Mouse (Mus musculus): ENCODE data around the gene Ramp2. TPM values are rescaled to one million over a fixed set of nuclear protein-coding genes. Genes with fewer than 3 reads are reported as not detected.

Ramp2 gene
- total RNA-seq (2014; rRNA removed) (66.1 and 72.7 TPM in 2 replicates), polyA plus RNA-seq (2015; fragmentation: Nextera tagmentation; extraction: Ambion mirVana) (108 and 111 TPM in 2 replicates)

- Histone ChIP-seq H3K4me2 (ENCODE audit: low read depth, low read length) (peak within 1 kb of the TSS; percentile 95), H3K4me1 (ENCODE audit: insufficient read depth, low read length) (0 out of 2 replicates have a peak, but pooled peaks cover 4% of the 10 kb centered on the region), H3K9ac (replicated peaks; ENCODE audit: low read length) (peak within 1 kb of the TSS; percentile 67), H3K27ac (peak within 1 kb of the TSS; percentile 64), H3K9me3 (ENCODE audit: low read length) (no peaks in the 10 kb centered on the region), H3K4me3 (ENCODE audit: low read length) (peak within 1 kb of the TSS; percentile 66), H3K27me3 (ENCODE audit: insufficient read depth, low read length) (no peaks in the 10 kb centered on the region), H3K36me3 (ENCODE audit: insufficient read depth, low read length) (no peaks in the 10 kb centered on the region)
- ATAC-seq (peak; percentile 87), DNase-seq (ENCODE audit: low spot score) (peak; percentile 48)
- WGBS: 2% methylated on average over 49 of the region's 63 CpGs
- TF ChIP-seq CTCF (IDR thresholded peaks at IDR 0.05; ENCODE audit: low read depth): 0 out of 2 replicates have a peak, but pooled peaks have one; percentile 1
These were observed at the start of gene Ramp2 for GRCm38 (mm10) chr11:101245855-101246701. Gene Ramp2 (plus strand): TSS chr11:101246028.

- no peak for TF ChIP-seq CTCF (IDR thresholded peaks at IDR 0.05; ENCODE audit: low read depth)
- no peak overlapping the region for H3K9ac ChIP-seq (replicated peaks; ENCODE audit: low read length)
- no peak overlapping the region for H3K4me2 ChIP-seq (ENCODE audit: low read depth, low read length)
- no peaks in the 10 kb centered on the region for H3K4me1 ChIP-seq (ENCODE audit: insufficient read depth, low read length)
- ATAC-seq (no peak), DNase-seq (ENCODE audit: low spot score) (no peak)
- 95% methylated on average over 8 of the region's 8 CpGs for WGBS
- H3K36me3 ChIP-seq (ENCODE audit: insufficient read depth, low read length): peaks cover 34% of the 10 kb centered on the region
- no peaks in the 10 kb centered on the region for H3K9me3 ChIP-seq (ENCODE audit: low read length)
- no peaks in the 10 kb centered on the region for H3K27me3 ChIP-seq (ENCODE audit: insufficient read depth, low read length)
- no peak overlapping the region for H3K4me3 ChIP-seq (ENCODE audit: low read length)
- no peak overlapping the region for H3K27ac ChIP-seq
These were observed 49.7 kb upstream of the Ramp2 start for GRCm38 (mm10) chr11:101196175-101196574.

GRCm38 (mm10) chr11:101199555-101199954, 46.3 kb upstream of the Ramp2 start:
- no peak overlapping the region for H3K4me3 ChIP-seq (ENCODE audit: low read length)
- no peaks in the 10 kb centered on the region for H3K4me1 ChIP-seq (ENCODE audit: insufficient read depth, low read length)
- H3K9me3 ChIP-seq (ENCODE audit: low read length): no peaks in the 10 kb centered on the region
- no peak overlapping the region for H3K27ac ChIP-seq
- ATAC-seq: no peak
- H3K9ac ChIP-seq (replicated peaks; ENCODE audit: low read length): no peak overlapping the region
- no peaks in the 10 kb centered on the region for H3K27me3 ChIP-seq (ENCODE audit: insufficient read depth, low read length)
- TF ChIP-seq CTCF (IDR thresholded peaks at IDR 0.05; ENCODE audit: low read depth): no peak
- H3K4me2 ChIP-seq (ENCODE audit: low read depth, low read length): no peak overlapping the region
- 93% methylated on average over 3 of the region's 3 CpGs for WGBS
- peaks cover 40% of the 10 kb centered on the region for H3K36me3 ChIP-seq (ENCODE audit: insufficient read depth, low read length)
- DNase-seq (ENCODE audit: low spot score): no peak

GRCm38 (mm10) chr11:101200986-101201385, 44.8 kb upstream of the Ramp2 start:
- peak; percentile 91 for TF ChIP-seq CTCF (IDR thresholded peaks at IDR 0.05; ENCODE audit: low read depth)
- Histone ChIP-seq H3K4me3 (ENCODE audit: low read length) (no peak overlapping the region), H3K4me1 (ENCODE audit: insufficient read depth, low read length) (no peaks in the 10 kb centered on the region), H3K27ac (no peak overlapping the region), H3K4me2 (ENCODE audit: low read depth, low read length) (no peak overlapping the region), H3K36me3 (ENCODE audit: insufficient read depth, low read length) (peaks cover 40% of the 10 kb centered on the region), H3K27me3 (ENCODE audit: insufficient read depth, low read length) (no peaks in the 10 kb centered on the region), H3K9me3 (ENCODE audit: low read length) (no peaks in the 10 kb centered on the region), H3K9ac (replicated peaks; ENCODE audit: low read length) (no peak overlapping the region)
- 17% methylated on average over 7 of the region's 7 CpGs for WGBS
- DNase-seq (ENCODE audit: low spot score) (peak; percentile 84), ATAC-seq (peak; percentile 70)

- Histone ChIP-seq H3K27me3 (ENCODE audit: insufficient read depth, low read length) (no peaks in the 10 kb centered on the region), H3K9me3 (ENCODE audit: low read length) (no peaks in the 10 kb centered on the region), H3K4me1 (ENCODE audit: insufficient read depth, low read length) (no peaks in the 10 kb centered on the region), H3K36me3 (ENCODE audit: insufficient read depth, low read length) (peaks cover 62% of the 10 kb centered on the region), H3K4me2 (ENCODE audit: low read depth, low read length) (no peak overlapping the region), H3K27ac (no peak overlapping the region), H3K9ac (replicated peaks; ENCODE audit: low read length) (no peak overlapping the region), H3K4me3 (ENCODE audit: low read length) (no peak overlapping the region)
- DNase-seq (ENCODE audit: low spot score) (peak; percentile 94), ATAC-seq (peak; percentile 64; the same call in 1 of the 2 replicates)
- TF ChIP-seq CTCF (IDR thresholded peaks at IDR 0.05; ENCODE audit: low read depth): peak; percentile 78
- 42% methylated on average over 3 of the region's 3 CpGs for WGBS
These were observed 33.9 kb upstream of the Ramp2 start for GRCm38 (mm10) chr11:101211970-101212369.

GRCm38 (mm10) chr11:101216936-101217335, 28.9 kb upstream of the Ramp2 start:
- Histone ChIP-seq H3K4me3 (ENCODE audit: low read length) (no peak overlapping the region), H3K27ac (no peak overlapping the region), H3K9ac (replicated peaks; ENCODE audit: low read length) (no peak overlapping the region), H3K36me3 (ENCODE audit: insufficient read depth, low read length) (peaks cover 36% of the 10 kb centered on the region), H3K4me2 (ENCODE audit: low read depth, low read length) (no peak overlapping the region), H3K9me3 (ENCODE audit: low read length) (no peaks in the 10 kb centered on the region), H3K27me3 (ENCODE audit: insufficient read depth, low read length) (no peaks in the 10 kb centered on the region), H3K4me1 (ENCODE audit: insufficient read depth, low read length) (no peaks in the 10 kb centered on the region)
- ATAC-seq: no peak
- no peak for DNase-seq (ENCODE audit: low spot score)
- WGBS: 94% methylated on average over 5 of the region's 5 CpGs
- no peak for TF ChIP-seq CTCF (IDR thresholded peaks at IDR 0.05; ENCODE audit: low read depth)

Data from hindbrain, postnatal 0 days (tissue).